Mouse (Mus musculus) lung, postnatal 0 days (tissue): ENCODE results near the gene Plin4. TPM values are rescaled to one million over a fixed set of nuclear protein-coding genes. Genes with fewer than 3 reads are reported as not detected.

Experiments used
- ATAC-seq: fragments of 200-750 bp; cut with Nextera tagmentation; 2 replicates; pipeline ENCODE4 v1.8.0; 2017; ENCODE audit warnings: moderate library complexity
- DNase-seq: peaks from one replicate; pipeline ENCODE4 v3.0.0-alpha.2; 2016; ENCODE audit warnings: low spot score
- H3K27ac ChIP-seq: fragments of 300-500 bp; sonication (generic); 2 replicates; pipeline ENCODE4 v1.5.1; 2014; ENCODE audit warnings: antibody characterized with exemption, mild to moderate bottlenecking, low read length, mixed read lengths
- H3K27me3 ChIP-seq: fragments of 300-500 bp; sonication (generic); replicated peaks from 2 replicates; pipeline ENCODE4 v1.6.1; 2014; ENCODE audit warnings: low read length, mixed read lengths; ENCODE audit not compliant: insufficient read depth
- H3K36me3 ChIP-seq: fragments of 300-500 bp; sonication (generic); 2 replicates; pipeline ENCODE4 v1.6.1; 2014; ENCODE audit warnings: low read length, mixed read lengths; ENCODE audit not compliant: insufficient read depth
- H3K4me1 ChIP-seq: fragments of 300-500 bp; sonication (generic); 2 replicates; pipeline ENCODE4 v1.6.1; 2014; ENCODE audit warnings: antibody characterized with exemption, low read depth, low read length, mixed read lengths; ENCODE audit not compliant: insufficient read depth
- H3K4me2 ChIP-seq: fragments of 300-500 bp; sonication (generic); replicated peaks from 2 replicates; pipeline ENCODE4 v1.6.1; 2014; ENCODE audit warnings: low read depth, mild to moderate bottlenecking, low read length, moderate library complexity, mixed read lengths
- H3K4me3 ChIP-seq: fragments of 300-500 bp; sonication (generic); 2 replicates; pipeline ENCODE4 v1.5.1; 2014; ENCODE audit warnings: low read depth, low read length
- H3K9ac ChIP-seq: fragments of 300-500 bp; sonication (generic); replicated peaks from 2 replicates; pipeline ENCODE4 v1.6.1; 2014; ENCODE audit warnings: low read depth, mild to moderate bottlenecking
- H3K9me3 ChIP-seq: fragments of 300-500 bp; sonication (generic); 2 replicates; pipeline ENCODE4 v1.6.1; 2016; ENCODE audit warnings: low read length, mixed read lengths
- CTCF ChIP-seq: IDR thresholded peaks from 2 replicates; pipeline ENCODE4 v1.5.1; 2016; ENCODE audit warnings: antibody characterized with exemption, mild to moderate bottlenecking
- EP300 ChIP-seq: IDR thresholded peaks from 2 replicates; pipeline ENCODE4 v1.6.1; 2016; ENCODE audit warnings: antibody characterized with exemption, mild to moderate bottlenecking, control low read depth
- WGBS: fragments of 180-500 bp; shearing (Covaris S2); extraction: QIAGEN DNeasy Blood & Tissue Kit; methylation state at CpG from one replicate; pipeline ENCODE4 v1.1.7; 2014; 5-methylcytosine and 5-hydroxymethylcytosine counted together
- polyA plus RNA-seq: library from polyadenylated mRNA; unstranded; fragments of >200 nt; fragmentation: Nextera tagmentation; extraction: Ambion mirVana; gene quantifications from 2 replicates; pipeline ENCODE4 v1.2.1, GENCODE M21; 2015

Plin4 gene
- polyA plus RNA-seq, 1 experiment from 2014 or later: 0.05 TPM

GRCm38 (mm10) chr17:56131136-56131535 lies 21.5 kb upstream of the Plin4 start:
- Histone ChIP-seq H3K27ac (no peak overlapping the region), H3K9me3 (no peaks in the 10 kb centered on the region), H3K9ac (no peak overlapping the region), H3K4me1 (no peaks in the 10 kb centered on the region), H3K27me3 (no peaks in the 10 kb centered on the region), H3K36me3 (no peaks in the 10 kb centered on the region), H3K4me2 (no peak overlapping the region), H3K4me3 (no peak overlapping the region)
- 91% methylated on average over 10 of the region's 10 CpGs for WGBS
- ATAC-seq (no peak), DNase-seq (no peak)
- TF ChIP-seq CTCF: no peak
- no peak for TF ChIP-seq EP300

GRCm38 (mm10) chr17:56128246-56128645 lies 18.6 kb upstream of the Plin4 start:
- H3K4me2 ChIP-seq: no peak overlapping the region
- H3K36me3 ChIP-seq: no peaks in the 10 kb centered on the region
- no peak for TF ChIP-seq CTCF
- TF ChIP-seq EP300: no peak
- no peak overlapping the region for H3K4me3 ChIP-seq
- peaks cover 7% of the 10 kb centered on the region; the same call in 1 of the 2 replicates for H3K27me3 ChIP-seq
- WGBS: 59% methylated on average over 15 of the region's 15 CpGs
- ATAC-seq (no peak), DNase-seq (no peak)
- no peak overlapping the region for H3K9ac ChIP-seq
- no peaks in the 10 kb centered on the region for H3K9me3 ChIP-seq
- no peaks in the 10 kb centered on the region for H3K4me1 ChIP-seq
- no peak overlapping the region for H3K27ac ChIP-seq

- Histone ChIP-seq H3K4me1 (no peaks in the 10 kb centered on the region), H3K4me2 (no peak overlapping the region), H3K9me3 (peaks cover 6% of the 10 kb centered on the region; the same call in 1 of the 2 replicates), H3K4me3 (no peak overlapping the region), H3K9ac (no peak overlapping the region), H3K27ac (no peak overlapping the region), H3K27me3 (peaks cover 7% of the 10 kb centered on the region; the same call in 1 of the 2 replicates), H3K36me3 (no peaks in the 10 kb centered on the region)
- DNase-seq (no peak), ATAC-seq (no peak)
- WGBS: 65% methylated on average over 11 of the region's 11 CpGs
- TF ChIP-seq CTCF (no peak), EP300 (no peak)
Observed at GRCm38 (mm10) chr17:56126175-56126574, 16.6 kb upstream of the Plin4 start.

GRCm38 (mm10) chr17:56125276-56125630 lies 15.7 kb upstream of the Plin4 start:
- DNase-seq (no peak), ATAC-seq (no peak)
- Histone ChIP-seq H3K27ac (no peak overlapping the region), H3K4me1 (no peaks in the 10 kb centered on the region), H3K4me2 (no peak overlapping the region), H3K27me3 (peaks cover 7% of the 10 kb centered on the region; the same call in 1 of the 2 replicates), H3K4me3 (no peak overlapping the region), H3K36me3 (no peaks in the 10 kb centered on the region), H3K9me3 (peaks cover 6% of the 10 kb centered on the region; the same call in 1 of the 2 replicates), H3K9ac (no peak overlapping the region)
- no peak for TF ChIP-seq CTCF
- TF ChIP-seq EP300: no peak
- WGBS: 84% methylated on average over 4 of the region's 4 CpGs

DNA sequence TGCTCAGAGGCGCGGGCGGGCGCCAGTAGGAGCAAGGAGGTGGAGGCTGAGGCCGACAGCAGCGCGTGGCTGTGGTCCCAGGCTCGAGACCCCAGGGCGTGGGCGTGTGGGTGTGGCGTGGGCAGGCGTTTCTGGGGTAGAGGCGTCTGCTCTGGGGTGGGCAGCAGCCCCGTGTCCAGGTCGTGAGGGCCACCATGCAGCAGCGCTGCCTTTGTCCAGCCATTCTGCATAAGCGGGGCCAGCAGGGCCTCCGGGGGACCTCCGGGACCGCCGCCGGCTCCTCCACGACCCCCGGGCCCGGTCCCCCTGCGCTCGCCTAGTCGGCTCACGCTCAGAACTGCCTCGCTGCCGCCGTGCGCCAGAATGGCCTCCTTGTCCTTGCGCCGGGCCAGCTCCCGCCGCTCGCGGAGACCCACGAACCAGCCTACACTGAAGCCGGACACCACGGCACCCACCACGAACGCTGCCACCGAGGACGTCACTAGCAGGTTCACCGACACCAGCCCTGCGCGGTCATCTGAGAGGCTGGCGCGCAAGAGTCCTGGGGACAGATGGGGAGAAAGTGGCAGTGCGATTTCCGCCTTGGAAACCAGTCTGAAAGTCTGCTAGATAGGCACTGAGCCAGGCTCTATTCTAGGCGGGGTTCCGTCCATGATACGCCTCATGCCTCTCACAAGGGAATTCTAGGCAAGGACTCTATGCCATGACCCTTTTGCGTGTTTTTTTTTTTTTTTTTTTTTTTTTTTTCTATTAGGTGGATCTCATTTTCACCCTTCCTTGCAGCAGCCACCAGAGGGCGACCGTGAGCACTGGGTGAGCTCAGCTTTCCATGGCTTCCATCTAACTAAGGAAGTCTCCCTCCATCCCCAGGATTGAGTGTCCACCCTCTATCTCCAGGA lies 15.0 kb upstream of the Plin4 start:
- H3K4me3 ChIP-seq: peak overlapping the region; percentile 32
- no peak overlapping the region for H3K9ac ChIP-seq
- peaks cover 6% of the 10 kb centered on the region; the same call in 1 of the 2 replicates for H3K9me3 ChIP-seq
- no peaks in the 10 kb centered on the region; the same call in 1 of the 2 replicates for H3K4me1 ChIP-seq
- 21% methylated on average over 43 of the region's 59 CpGs for WGBS
- ATAC-seq (no peak), DNase-seq (peak; percentile 44)
- no peak overlapping the region for H3K27ac ChIP-seq
- peaks cover 7% of the 10 kb centered on the region; the same call in 1 of the 2 replicates for H3K27me3 ChIP-seq
- H3K36me3 ChIP-seq: no peaks in the 10 kb centered on the region
- TF ChIP-seq EP300 (no peak), CTCF (peak; percentile 75)
- peak overlapping the region; percentile 67 for H3K4me2 ChIP-seq

DNA sequence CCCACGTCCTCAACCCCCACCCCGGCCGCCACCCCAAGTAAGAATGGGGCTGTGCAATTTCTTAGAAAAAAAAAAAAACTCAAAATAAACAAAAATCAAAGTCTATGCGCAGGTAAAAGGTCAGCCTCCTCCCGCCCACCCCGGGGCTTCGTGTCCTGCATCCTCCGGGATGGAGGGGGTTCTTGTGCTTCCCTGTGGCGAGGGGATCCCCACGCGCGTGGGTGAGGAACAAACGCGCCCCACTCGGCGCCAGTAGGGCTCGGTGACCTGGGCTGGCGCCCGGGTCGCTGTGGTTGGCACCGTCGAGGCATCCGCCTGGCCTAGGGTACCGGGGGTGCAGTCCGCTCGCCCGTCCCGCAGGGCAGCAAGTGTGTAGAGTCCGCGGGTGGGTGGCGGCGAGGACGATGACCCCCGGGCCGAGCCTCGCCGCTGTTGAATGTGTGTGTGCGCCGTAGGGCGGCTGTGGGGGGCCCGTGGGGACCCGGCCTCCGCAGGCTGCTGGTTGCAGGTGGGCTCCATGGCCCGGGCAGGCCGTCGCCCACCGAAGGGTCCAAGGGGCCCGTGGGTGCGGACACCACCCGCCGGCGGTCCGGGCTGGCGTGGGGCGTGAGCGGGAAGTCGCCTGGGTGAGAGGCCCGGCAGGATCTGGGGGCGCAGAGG lies 14.2 kb upstream of the Plin4 start:
- no peak overlapping the region for H3K9ac ChIP-seq
- TF ChIP-seq CTCF: no peak
- TF ChIP-seq EP300: no peak
- ATAC-seq: no peak
- H3K4me3 ChIP-seq: peak overlapping the region; percentile 32
- H3K36me3 ChIP-seq: no peaks in the 10 kb centered on the region
- WGBS: 46% methylated on average over 57 of the region's 59 CpGs
- peak overlapping the region; percentile 67 for H3K4me2 ChIP-seq
- H3K27ac ChIP-seq: no peak overlapping the region
- peaks cover 7% of the 10 kb centered on the region; the same call in 1 of the 2 replicates for H3K27me3 ChIP-seq
- H3K4me1 ChIP-seq: no peaks in the 10 kb centered on the region; the same call in 1 of the 2 replicates
- peaks cover 6% of the 10 kb centered on the region; the same call in 1 of the 2 replicates for H3K9me3 ChIP-seq
- DNase-seq: no peak
